Mouse (Mus musculus): ENCODE data around the gene Tnip1. TPM values are rescaled to one million over a fixed set of nuclear protein-coding genes. Genes with fewer than 3 reads are reported as not detected.
"Not testable (repeated sequence)": the region's sequence is repeated elsewhere in the genome, so short reads cannot be mapped to it uniquely, and the experiment has no call there.

The Tnip1 gene
- polyA plus RNA-seq, 1 experiment from 2014 or later = 19.6 TPM

- Histone ChIP-seq H3K9ac (ENCODE audit: low read depth, low read length) (peak overlapping the region; percentile 65), H3K4me2 (ENCODE audit: low read length) (peak overlapping the region; percentile 82), H3K4me3 (ENCODE audit: low read length) (peak overlapping the region; percentile 51), H3K27ac (ENCODE audit: low read depth, low read length) (no peak overlapping the region), H3K4me1 (ENCODE audit: control insufficient read depth, insufficient read depth, low read depth, low read length) (no peaks in the 10 kb centered on the region; the same call in 1 of the 2 replicates), H3K27me3 (replicated peaks; ENCODE audit: control insufficient read depth, insufficient read depth, low read length) (no peaks in the 10 kb centered on the region), H3K9me3 (ENCODE audit: control insufficient read depth, low read length) (no peaks in the 10 kb centered on the region), H3K36me3 (ENCODE audit: control insufficient read depth, insufficient read depth, low read length) (no peaks in the 10 kb centered on the region)
- WGBS = 74% methylated on average over 5 of the region's 5 CpGs
- ATAC-seq = no peak
These were observed 59.4 kb downstream of the Tnip1 start for GRCm38 (mm10) chr11:54903339-54903738.

DNA sequence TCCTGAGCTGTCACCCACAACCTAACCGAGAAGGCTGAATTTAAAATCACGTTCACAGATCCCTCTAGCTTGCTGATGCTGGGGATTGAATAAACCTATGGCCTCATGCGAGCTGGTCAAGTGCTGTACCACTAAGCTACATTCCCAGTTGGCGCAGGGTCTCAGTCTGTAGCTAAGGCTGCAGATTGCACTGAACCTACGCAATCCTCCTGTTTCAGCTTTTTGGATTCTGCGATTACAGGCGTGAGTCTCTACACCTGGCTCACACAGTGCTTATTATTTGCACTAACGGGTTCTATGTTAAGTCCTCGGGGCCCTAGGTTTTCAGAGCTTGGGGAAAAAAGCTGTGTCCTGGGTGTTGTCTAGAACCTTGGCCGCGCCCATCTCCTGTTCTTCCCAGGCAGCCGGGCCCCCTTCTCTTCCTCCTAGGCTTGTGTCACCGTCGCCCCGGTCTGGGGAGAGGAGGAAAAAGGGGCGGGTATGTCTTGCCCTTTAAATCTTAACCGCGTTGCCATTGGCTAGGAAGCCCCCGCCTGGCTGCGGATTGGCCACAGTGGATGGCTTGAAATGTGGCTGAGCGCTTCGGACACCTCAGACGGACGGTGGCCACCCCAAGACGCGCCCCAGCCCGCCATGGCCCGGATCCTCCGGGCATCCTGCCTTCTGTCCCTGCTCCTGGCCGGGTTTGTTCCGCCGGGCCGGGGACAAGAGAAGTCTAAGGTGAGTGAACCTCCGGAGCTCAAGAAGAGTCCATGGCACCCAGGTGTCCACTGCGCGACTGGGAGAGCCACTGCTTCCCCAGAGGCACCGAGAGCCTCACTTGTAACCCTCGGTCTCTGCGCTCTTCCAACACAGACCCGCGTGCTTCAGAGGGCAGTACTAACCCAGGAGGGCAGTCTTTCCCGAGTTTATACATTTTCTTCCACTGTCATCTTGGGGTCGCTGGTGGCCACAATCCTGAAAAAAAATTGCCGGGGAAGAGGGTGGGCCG is 60.1 kb downstream of the Tnip1 start, which contains the start of gene Gpx3:
Gene Gpx3 (plus strand): TSS at position 121 of the 991 bp plus-strand sequence.
- no peaks in the 10 kb centered on the region for H3K9me3 ChIP-seq (ENCODE audit: control insufficient read depth, low read length)
- no peak within 1 kb of the TSS for H3K27ac ChIP-seq (ENCODE audit: low read depth, low read length)
- H3K4me3 ChIP-seq (ENCODE audit: low read length) = peak within 1 kb of the TSS; percentile 51
- peak within 1 kb of the TSS; percentile 82 for H3K4me2 ChIP-seq (ENCODE audit: low read length)
- no peaks in the 10 kb centered on the region for H3K36me3 ChIP-seq (ENCODE audit: control insufficient read depth, insufficient read depth, low read length)
- H3K9ac ChIP-seq (ENCODE audit: low read depth, low read length) = peak within 1 kb of the TSS; percentile 65
- peak; percentile 97 for ATAC-seq
- no peaks in the 10 kb centered on the region; the same call in 1 of the 2 replicates for H3K4me1 ChIP-seq (ENCODE audit: control insufficient read depth, insufficient read depth, low read depth, low read length)
- 15% methylated on average over 40 of the region's 45 CpGs for WGBS
- H3K27me3 ChIP-seq (replicated peaks; ENCODE audit: control insufficient read depth, insufficient read depth, low read length) = no peaks in the 10 kb centered on the region

GRCm38 (mm10) chr11:54899657-54900056 is 63.1 kb downstream of the Tnip1 start:
- no peaks in the 10 kb centered on the region for H3K9me3 ChIP-seq (ENCODE audit: control insufficient read depth, low read length)
- H3K27ac ChIP-seq (ENCODE audit: low read depth, low read length) = no peak overlapping the region
- no peak overlapping the region for H3K4me2 ChIP-seq (ENCODE audit: low read length)
- no peaks in the 10 kb centered on the region; the same call in 1 of the 2 replicates for H3K4me1 ChIP-seq (ENCODE audit: control insufficient read depth, insufficient read depth, low read depth, low read length)
- no peaks in the 10 kb centered on the region for H3K36me3 ChIP-seq (ENCODE audit: control insufficient read depth, insufficient read depth, low read length)
- H3K9ac ChIP-seq (ENCODE audit: low read depth, low read length) = no peak overlapping the region
- H3K27me3 ChIP-seq (replicated peaks; ENCODE audit: control insufficient read depth, insufficient read depth, low read length) = no peaks in the 10 kb centered on the region
- H3K4me3 ChIP-seq (ENCODE audit: low read length) = no peak overlapping the region
- 74% methylated on average over 4 of the region's 4 CpGs for WGBS
- ATAC-seq = no peak

GRCm38 (mm10) chr11:54897470-54897869 is 65.2 kb downstream of the Tnip1 start:
- ATAC-seq = no peak
- H3K36me3 ChIP-seq (ENCODE audit: control insufficient read depth, insufficient read depth, low read length) = no peaks in the 10 kb centered on the region
- 42% methylated on average over 5 of the region's 5 CpGs for WGBS

DNA sequence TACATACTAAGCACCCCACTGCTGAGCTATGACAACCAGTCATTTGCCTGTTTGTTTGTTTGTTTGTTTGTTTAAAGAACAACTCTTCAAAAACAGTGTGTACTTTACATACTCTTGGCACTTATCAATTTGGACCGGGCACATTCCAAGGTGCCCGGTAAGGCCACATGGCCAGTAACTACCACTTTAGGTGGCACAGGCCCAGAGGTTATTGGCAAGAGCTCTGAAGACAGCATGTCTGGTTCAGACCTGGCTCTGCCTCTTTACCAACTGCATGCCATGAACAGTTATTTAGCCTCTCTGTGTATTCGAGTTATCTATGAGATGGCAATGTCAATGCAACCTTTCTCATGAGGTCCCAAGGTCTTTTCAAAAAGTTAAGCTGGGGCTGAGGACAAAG is 66.1 kb downstream of the Tnip1 start:
- not testable (repeated sequence) for H3K27me3 ChIP-seq (replicated peaks; ENCODE audit: control insufficient read depth, insufficient read depth, low read length); H3K36me3 ChIP-seq (ENCODE audit: control insufficient read depth, insufficient read depth, low read length); H3K4me2 ChIP-seq (ENCODE audit: low read length); H3K9me3 ChIP-seq (ENCODE audit: control insufficient read depth, low read length); H3K4me3 ChIP-seq (ENCODE audit: low read length); H3K9ac ChIP-seq (ENCODE audit: low read depth, low read length); ATAC-seq; H3K4me1 ChIP-seq (ENCODE audit: control insufficient read depth, insufficient read depth, low read depth, low read length); H3K27ac ChIP-seq (ENCODE audit: low read depth, low read length)
- 91% methylated on average over 3 of the region's 3 CpGs for WGBS

More at GRCm38 (mm10) chr11:54897470-54897869, 65.2 kb downstream of the Tnip1 start:
- H3K9me3 ChIP-seq (ENCODE audit: control insufficient read depth, low read length) = no peaks in the 10 kb centered on the region
- H3K4me1 ChIP-seq (ENCODE audit: control insufficient read depth, insufficient read depth, low read depth, low read length) = no peaks in the 10 kb centered on the region; the same call in 1 of the 2 replicates
- H3K27ac ChIP-seq (ENCODE audit: low read depth, low read length) = no peak overlapping the region
- H3K27me3 ChIP-seq (replicated peaks; ENCODE audit: control insufficient read depth, insufficient read depth, low read length) = no peaks in the 10 kb centered on the region
- H3K4me3 ChIP-seq (ENCODE audit: low read length) = no peak overlapping the region
- H3K4me2 ChIP-seq (ENCODE audit: low read length) = no peak overlapping the region
- H3K9ac ChIP-seq (ENCODE audit: low read depth, low read length) = no peak overlapping the region

GRCm38 (mm10) chr11:54894589-54894988 is 68.1 kb downstream of the Tnip1 start:
- Histone ChIP-seq H3K27ac (ENCODE audit: low read depth, low read length) (no peak overlapping the region), H3K4me3 (ENCODE audit: low read length) (no peak overlapping the region), H3K27me3 (replicated peaks; ENCODE audit: control insufficient read depth, insufficient read depth, low read length) (no peaks in the 10 kb centered on the region), H3K9me3 (ENCODE audit: control insufficient read depth, low read length) (no peaks in the 10 kb centered on the region), H3K4me2 (ENCODE audit: low read length) (no peak overlapping the region), H3K36me3 (ENCODE audit: control insufficient read depth, insufficient read depth, low read length) (no peaks in the 10 kb centered on the region), H3K4me1 (ENCODE audit: control insufficient read depth, insufficient read depth, low read depth, low read length) (no peaks in the 10 kb centered on the region), H3K9ac (ENCODE audit: low read depth, low read length) (no peak overlapping the region)
- 63% methylated on average over 9 of the region's 9 CpGs for WGBS
- ATAC-seq = no peak

GRCm38 (mm10) chr11:54892091-54892490 is 70.6 kb downstream of the Tnip1 start:
- no peak overlapping the region for H3K4me3 ChIP-seq (ENCODE audit: low read length)
- H3K9me3 ChIP-seq (ENCODE audit: control insufficient read depth, low read length) = no peaks in the 10 kb centered on the region
- no peaks in the 10 kb centered on the region for H3K27me3 ChIP-seq (replicated peaks; ENCODE audit: control insufficient read depth, insufficient read depth, low read length)
- no peak overlapping the region for H3K9ac ChIP-seq (ENCODE audit: low read depth, low read length)
- no peak for ATAC-seq
- no peak overlapping the region for H3K27ac ChIP-seq (ENCODE audit: low read depth, low read length)
- 57% methylated on average over 7 of the region's 7 CpGs for WGBS
- H3K4me2 ChIP-seq (ENCODE audit: low read length) = no peak overlapping the region
- no peaks in the 10 kb centered on the region for H3K36me3 ChIP-seq (ENCODE audit: control insufficient read depth, insufficient read depth, low read length)
- H3K4me1 ChIP-seq (ENCODE audit: control insufficient read depth, insufficient read depth, low read depth, low read length) = no peaks in the 10 kb centered on the region

GRCm38 (mm10) chr11:54891341-54891740 is 71.4 kb downstream of the Tnip1 start:
- no peaks in the 10 kb centered on the region for H3K4me1 ChIP-seq (ENCODE audit: control insufficient read depth, insufficient read depth, low read depth, low read length)
- no peak overlapping the region for H3K4me3 ChIP-seq (ENCODE audit: low read length)
- H3K27ac ChIP-seq (ENCODE audit: low read depth, low read length) = no peak overlapping the region
- no peaks in the 10 kb centered on the region for H3K36me3 ChIP-seq (ENCODE audit: control insufficient read depth, insufficient read depth, low read length)
- 84% methylated on average over 5 of the region's 5 CpGs for WGBS
- H3K9ac ChIP-seq (ENCODE audit: low read depth, low read length) = no peak overlapping the region
- H3K27me3 ChIP-seq (replicated peaks; ENCODE audit: control insufficient read depth, insufficient read depth, low read length) = no peaks in the 10 kb centered on the region
- H3K4me2 ChIP-seq (ENCODE audit: low read length) = no peak overlapping the region
- ATAC-seq = no peak
- no peaks in the 10 kb centered on the region for H3K9me3 ChIP-seq (ENCODE audit: control insufficient read depth, low read length)

GRCm38 (mm10) chr11:54887927-54888326 is 74.8 kb downstream of the Tnip1 start:
- Histone ChIP-seq H3K27ac (ENCODE audit: low read depth, low read length) (no peak overlapping the region), H3K4me1 (ENCODE audit: control insufficient read depth, insufficient read depth, low read depth, low read length) (no peaks in the 10 kb centered on the region), H3K4me2 (ENCODE audit: low read length) (no peak overlapping the region), H3K9ac (ENCODE audit: low read depth, low read length) (no peak overlapping the region), H3K9me3 (ENCODE audit: control insufficient read depth, low read length) (no peaks in the 10 kb centered on the region), H3K36me3 (ENCODE audit: control insufficient read depth, insufficient read depth, low read length) (no peaks in the 10 kb centered on the region), H3K4me3 (ENCODE audit: low read length) (no peak overlapping the region), H3K27me3 (replicated peaks; ENCODE audit: control insufficient read depth, insufficient read depth, low read length) (no peaks in the 10 kb centered on the region)
- ATAC-seq = no peak
- WGBS = 88% methylated on average over 6 of the region's 6 CpGs

Data from hindbrain, embryonic 16.5 days (tissue).